Mouse (Mus musculus) retina, embryonic 14.5 days (tissue): ENCODE results near the gene Zfp423.

Experiments
- DNase-seq: peaks from one replicate; pipeline ENCODE4 v3.0.0-alpha.2; 2015; ENCODE audit warnings: low spot score

The Zfp423 gene

DNA sequence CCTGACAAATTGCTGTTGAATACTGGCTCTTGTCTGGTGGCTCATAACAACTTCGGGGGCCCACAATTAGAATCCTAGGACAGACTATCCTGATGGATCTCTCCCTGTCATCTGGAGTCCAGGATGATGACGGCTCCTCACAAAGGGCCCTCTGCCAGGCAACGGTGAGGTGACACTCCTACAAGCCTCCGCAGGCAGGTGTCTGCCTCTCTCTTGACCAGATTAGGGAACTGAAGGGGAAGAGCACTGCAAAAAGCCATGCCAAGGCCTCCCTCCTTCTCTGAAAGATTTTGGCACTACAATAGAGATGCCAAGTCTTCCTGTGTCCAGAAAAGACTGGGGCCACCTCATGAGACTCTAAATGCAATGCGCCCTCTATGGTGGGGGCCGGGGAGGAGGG is 7.1 kb downstream of the Zfp423 start:
- DNase-seq = no peak

DNA sequence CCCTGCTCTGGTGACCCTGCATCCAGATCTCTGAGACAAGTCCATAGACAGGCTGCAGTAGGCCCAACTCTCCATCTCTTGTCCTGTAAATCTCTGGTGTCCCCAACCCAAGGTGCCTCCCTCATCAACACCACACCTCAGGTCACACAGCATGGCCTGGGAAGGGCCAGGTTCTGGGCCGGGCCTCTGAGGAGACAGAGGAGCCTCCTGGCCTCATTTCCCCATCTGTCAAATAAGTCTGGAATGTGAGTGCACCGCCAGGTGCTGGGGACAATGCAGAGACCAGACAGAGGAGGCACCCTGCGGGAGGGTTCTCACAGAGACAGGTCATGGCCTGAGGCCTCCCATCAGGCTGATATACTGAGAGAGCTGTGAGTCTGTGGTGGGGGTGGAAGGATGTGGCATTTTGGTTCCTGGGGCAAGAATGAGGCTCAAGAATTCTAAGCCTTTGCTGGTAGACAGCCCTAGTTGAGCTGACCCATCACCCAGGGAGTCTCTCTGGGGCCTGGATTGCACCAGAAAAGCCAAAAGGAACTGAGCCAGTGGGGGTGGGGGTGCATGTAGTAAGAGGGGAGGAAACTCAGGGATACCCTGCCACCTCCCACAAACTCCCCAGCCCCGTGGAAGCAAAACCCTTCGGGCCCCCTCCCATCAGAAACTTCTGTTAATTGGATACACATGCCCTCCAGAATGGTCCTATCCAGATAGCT is 15.0 kb downstream of the Zfp423 start:
- peak; percentile 63 for DNase-seq

DNA sequence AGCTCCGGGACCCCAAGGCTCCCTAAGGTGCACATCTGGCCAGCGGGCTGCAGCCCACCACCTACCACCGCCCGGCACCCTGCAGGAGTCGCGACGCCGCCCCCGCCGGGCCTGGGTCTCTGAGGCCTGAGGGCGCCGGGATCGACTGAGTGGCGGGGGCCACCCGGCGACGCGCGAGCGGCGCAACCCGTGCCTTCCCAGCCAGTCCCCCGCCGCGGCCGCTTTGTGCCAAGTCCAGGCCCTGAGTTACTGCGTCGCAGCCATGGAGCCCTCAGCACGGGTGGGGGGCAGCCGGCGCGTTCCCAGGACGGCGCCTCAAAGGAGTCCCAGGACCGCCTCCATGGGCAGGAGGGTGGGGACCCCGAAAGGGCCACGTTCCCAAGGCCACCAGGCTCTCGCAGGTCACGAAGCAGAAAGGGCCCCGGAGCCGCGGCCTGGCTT is 15.7 kb downstream of the Zfp423 start:
- peak; percentile 55 for DNase-seq

DNA sequence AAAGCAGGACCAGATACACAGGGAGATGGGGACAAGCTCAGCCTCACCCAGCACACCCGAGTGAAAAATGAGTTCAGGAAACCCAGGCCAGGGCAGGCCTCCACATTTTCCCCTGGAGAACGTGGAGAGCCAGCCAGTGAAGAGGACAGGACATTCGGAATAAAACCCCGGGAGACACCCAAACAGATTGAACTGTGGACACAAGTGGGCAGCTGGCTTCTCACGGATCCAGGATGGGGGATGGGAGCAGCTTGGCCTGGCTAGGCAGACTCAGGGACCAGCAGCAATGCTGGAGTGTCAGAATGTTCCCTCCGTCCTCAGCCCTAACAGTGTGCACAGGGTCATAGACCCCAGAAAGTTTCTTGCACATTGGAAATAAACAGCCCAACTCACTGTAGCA is 18.7 kb downstream of the Zfp423 start:
- peak; percentile 55 for DNase-seq

DNA sequence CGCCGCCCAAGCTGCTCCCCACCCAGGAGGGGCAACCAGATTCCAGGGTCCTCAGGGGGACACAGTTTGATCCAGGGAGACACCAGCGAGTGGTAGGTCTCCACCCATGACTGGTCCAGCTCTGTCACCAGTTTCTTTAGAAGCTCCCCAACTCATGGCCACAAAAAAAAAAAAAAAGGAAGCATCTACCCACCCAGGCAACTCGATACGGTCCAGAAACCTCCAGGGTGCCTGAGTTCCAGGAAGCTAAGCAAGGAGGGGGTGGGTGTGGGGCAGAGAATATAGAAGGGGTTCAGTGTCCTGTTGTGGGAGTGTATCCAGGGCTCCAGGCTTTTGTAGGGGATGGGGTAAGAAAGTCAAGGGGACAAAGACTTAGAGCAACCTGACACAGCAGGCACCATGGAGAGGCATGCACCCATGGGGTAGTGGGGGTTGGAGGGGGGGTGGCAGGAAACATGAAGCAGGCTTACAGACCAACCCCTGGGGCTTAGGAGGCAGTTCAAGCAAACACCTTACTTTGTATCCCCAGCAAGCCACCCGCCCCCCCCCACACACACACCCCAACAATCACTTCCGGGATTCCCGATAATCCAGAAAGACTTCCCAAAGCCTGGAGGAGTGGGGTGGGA is 20.0 kb downstream of the Zfp423 start:
- DNase-seq = no peak

DNA sequence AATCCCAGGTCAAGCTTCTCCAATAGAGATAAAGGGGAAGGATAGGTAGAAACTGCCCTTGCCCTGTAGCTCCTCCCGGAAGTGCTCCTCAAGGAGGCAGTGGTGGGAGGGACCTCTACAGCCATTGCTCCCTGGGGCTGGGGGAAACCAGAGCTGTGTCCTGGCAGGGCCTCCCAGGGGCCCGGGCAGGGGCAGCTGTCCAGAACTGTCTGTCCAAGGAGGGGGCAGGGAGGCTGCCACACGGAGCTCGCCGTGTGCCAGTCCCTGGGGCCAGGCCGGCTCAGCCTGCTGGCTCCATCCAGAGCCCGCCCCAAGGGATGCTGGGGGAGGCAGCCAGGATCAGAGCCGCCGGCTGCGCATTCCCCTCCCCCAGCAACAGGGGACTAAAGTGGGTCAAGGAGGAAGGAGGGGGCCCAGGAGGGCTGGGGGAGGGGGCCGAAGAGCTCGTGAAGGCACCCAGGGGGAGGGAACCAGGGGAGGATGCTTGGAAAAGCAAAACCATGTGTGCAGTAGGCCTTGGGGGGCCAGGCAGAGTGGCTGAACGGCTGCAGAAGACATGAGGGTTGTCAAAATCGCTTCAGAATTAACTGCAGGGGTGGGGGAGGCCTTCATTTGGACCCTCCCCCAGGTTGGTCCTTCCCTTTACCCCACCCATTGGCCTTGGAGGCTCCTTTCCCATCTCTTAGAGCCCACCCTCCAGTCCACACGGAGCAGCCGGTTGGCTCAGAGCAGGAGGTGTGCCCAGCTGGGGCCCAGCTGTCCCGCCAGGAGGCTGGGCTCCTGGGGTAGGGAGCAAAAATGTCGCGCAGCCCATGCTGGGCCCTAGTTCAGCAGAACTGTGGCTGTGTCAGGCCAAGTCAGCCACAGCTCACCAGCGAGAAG is 20.8 kb downstream of the Zfp423 start:
- peak; percentile 89 for DNase-seq

DNA sequence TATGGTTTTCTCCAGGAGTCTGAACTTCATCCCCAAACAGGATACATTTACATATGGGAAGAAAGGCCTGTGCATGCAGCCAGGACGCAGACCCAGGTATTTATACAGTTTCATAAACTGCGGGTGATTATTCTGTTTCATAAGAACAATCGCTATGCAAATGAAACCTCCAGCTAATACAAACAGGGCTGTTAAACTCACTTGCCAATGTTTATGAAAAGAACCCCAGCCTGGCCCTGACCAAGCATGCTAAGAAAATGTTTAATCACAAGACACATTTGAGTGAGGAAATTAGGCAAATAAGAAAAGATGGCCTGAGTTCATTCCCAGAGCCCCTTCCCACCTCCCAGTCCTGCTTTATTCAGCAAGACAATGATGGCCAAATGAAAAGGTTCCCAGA is 22.2 kb downstream of the Zfp423 start:
- DNase-seq = no peak

DNA sequence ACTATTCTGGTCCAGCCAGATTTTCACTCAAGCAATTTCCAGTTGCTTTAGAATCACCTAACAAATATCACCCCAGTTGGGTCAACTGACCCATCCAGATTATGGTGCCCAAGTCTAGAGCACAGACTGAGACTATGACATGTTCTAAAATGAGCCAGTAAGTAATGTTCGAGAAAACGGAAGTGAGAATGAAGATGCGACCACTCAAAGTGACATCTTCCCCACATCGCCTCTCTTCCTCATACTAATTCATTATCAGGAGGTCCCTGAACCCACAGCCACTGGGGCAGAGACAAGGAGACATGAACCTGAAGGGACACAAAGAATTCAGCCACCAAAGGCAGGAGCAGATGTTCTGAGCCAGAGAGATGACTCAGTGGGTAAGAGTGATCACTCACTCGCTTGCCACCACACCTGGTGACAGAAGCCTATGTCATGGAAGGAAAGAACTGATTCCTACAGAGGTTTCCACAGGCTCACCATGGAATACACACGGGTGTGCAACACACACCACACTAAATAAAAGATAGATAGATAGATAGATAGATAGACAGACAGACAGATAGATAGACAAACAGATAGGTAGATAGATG is 24.2 kb downstream of the Zfp423 start:
- no peak for DNase-seq

DNA sequence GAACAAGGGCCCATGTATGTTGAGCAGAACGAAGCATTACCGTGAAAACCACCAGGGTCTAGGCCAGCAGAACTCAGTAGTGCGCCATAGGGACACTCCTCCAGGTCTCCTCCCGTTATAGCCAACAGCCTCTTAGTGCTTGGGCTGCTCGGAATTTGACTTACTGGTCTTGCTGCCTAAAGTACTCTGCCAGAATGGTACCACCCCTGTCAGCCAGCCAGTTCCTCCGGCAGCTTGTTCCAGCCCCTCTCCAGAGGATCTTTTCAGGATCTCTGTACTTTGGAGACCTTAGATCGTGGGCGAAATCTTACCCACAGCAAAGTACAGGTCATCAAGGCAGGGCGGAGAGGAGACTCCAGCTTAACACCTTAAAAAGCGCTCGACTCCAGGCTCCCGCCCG is 25.2 kb downstream of the Zfp423 start:
- no peak for DNase-seq

DNA sequence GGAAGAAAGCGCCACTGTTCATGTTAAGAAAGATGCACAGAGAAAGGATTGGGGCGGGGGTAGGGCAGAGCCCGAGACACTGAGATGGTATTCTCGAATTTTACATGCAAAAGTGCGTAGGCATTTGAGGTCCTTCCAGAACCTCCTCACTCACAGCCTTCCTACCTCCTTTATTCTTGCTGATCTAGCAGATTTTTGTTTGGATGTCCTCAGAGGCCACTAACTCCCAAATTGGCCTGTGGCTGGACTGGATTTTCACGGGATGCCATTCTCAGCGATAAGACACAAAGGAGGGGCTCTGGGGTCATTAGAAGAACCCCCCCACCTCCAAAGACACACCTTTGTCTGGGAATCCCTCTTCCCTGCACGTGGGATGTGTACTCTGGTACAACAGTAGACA is 25.6 kb downstream of the Zfp423 start:
- no peak for DNase-seq

DNA sequence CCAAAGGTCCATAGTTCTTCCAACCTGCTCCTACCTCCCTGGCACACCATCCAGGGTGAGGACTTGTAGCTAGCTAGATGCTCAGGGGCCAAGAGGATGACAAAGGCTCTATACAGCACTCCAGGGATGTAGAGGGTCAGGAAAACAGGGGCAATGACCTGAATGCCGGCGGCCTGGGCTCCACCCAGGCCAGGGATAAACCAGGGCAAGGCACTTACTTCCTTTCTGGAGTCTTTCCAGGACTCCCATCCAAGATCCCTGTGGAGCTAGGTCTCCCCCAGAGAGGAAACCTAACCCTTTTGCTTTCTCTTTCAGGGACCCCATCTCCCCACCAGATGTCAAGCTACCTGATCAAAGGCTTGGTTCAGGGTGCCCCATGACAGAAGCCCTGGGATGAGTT is 30.5 kb downstream of the Zfp423 start:
- DNase-seq = no peak

DNA sequence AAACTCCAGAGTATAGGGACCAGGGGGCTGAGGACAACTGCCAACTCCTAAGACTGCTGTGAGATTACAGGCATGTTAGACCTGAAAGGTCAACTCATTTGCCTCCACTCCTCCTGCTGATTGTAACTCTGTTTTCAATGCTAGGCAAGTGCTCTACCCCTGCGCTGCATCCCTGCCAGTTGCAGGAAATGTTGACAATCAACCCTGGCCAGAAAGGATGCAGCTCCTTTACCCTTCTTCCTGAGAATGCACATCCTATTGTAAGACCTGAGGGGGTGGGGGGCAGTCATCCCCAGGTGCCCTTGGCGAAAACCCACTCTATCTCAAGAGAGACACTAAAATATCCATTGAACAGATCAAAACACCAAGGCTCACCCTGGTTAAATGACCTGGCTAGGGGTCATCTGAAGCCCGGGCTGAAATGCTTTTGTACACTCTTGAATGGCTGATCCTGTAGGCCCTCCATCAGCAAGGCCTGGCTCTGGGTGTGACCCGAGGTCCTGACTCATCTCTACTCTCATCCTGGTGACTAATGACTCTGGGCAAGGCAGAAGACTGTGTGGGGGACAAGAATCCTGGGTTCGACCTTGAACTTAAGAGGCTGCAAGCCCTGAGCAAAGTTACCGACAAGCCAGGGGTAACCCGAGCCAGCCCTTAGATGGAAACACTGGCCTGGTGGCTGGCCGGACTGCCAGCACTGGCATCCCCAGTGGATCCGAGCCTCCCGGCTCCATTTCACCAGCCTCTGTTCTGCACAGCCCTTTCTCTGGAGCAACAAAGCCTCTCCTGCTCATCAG is 32.2 kb downstream of the Zfp423 start:
- DNase-seq = no peak

DNA sequence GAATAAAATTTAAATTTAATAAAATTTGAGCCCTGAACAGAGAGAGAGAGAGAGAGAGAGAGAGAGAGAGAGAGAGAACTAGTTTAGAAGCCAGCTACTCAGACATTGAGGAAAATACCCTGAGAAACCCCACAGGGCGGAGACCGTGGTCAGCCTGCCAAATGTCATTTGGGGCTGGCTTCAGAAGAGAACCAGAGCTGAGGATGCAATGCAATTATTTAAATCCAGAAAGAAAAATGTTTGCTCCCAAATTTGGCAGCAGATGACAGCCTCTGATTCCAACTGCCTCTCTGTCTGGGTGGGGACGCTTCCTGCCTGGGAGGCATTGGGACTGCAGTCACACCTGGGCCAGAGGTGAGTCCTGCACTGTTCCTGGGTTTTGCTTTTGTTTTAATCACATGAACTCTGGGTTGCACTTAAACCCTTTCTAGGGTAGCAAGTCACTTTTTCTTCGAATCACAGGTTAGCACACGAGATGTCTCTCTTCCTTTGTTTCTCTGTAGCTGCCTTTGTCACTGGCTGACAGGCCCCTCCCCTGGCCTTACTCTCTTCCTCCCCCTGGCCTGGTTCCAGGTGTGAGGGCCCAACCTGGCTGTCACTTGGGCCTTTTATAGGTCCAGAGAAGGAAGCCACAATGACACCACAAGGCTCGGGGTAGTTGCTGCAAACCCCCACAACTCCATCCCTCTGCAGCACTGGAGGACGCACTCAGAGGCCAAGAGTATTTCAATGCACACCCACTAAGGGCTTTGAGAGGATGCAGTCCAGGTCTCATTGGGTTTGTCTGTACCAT is 33.1 kb downstream of the Zfp423 start:
- no peak for DNase-seq

DNA sequence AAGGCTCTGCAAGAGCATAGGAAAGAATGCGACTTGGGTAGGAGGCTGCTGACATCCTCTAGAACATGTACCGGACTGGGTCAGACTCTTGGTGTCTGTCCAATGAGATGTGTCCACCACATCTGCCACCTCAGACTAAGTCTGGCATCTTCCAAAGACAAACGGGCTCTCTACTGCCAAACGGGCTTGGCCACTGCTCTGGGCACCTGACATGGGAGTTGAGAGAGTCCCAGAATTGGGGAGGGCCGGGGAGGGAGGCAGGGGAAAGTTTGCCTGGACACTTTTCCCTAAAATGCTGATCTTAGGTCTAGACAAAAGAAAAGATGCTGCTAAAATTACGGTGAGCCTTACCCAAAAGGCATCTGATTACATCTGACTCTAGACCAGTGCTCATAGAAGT is 36.5 kb downstream of the Zfp423 start:
- no peak for DNase-seq

DNA sequence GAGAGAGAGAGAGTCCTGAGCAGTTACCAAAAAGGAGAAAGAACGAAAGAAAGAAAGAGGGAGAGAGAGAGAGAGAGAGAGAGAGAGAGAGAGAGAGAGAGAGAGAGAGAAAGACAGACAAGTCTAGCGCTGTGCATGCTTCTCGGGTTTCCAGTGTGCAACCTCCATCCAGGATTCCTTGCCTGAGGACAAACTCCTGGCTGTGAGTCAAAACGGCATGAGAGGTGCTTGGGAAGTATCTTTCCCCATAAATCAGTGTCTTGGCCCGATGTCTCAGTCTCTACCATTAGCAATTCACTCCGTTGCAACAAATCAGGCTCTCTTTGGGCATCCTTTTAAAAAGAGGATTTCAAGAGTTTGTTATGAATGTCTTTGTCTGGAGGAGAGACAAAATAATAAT is 36.9 kb downstream of the Zfp423 start:
- DNase-seq = no peak

DNA sequence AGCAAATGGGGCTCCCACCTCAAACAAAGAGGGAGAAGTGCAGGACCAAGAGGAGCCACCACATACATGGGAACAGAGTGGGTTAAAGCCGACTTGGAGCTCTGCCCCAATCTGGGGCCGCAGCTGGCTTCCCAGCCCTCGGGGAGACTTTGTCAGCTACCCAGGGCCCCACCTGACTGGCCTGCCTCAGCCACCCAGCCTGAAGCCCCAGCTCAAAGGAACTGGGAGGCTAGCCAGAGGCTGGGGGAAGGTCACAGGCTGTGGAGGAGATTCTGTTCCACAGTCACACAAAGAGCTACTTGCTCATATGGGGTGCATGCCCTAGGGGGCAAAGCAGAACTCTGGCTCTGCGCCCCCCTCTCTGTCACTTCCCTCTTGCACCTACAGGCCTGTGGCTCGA is 41.4 kb downstream of the Zfp423 start:
- no peak for DNase-seq

DNA sequence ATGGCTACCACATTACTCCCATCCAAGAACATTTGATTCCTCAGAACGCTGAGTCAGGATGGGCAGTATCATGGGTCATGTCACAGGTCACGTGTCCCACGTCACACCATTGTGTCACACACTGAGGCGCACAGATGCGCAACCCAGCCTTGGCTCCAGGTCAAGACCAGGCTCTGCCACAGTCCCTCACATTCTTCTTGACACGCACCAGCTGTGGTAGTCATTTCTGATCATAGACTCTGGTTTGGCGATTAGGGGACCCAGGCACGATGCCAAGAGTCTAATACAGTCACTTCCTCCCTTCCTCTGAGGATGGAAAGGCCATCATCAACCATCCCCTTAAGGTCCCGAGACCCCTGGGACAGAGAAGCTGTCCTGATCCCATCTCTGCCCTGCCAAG is 43.6 kb downstream of the Zfp423 start:
- DNase-seq = no peak

DNA sequence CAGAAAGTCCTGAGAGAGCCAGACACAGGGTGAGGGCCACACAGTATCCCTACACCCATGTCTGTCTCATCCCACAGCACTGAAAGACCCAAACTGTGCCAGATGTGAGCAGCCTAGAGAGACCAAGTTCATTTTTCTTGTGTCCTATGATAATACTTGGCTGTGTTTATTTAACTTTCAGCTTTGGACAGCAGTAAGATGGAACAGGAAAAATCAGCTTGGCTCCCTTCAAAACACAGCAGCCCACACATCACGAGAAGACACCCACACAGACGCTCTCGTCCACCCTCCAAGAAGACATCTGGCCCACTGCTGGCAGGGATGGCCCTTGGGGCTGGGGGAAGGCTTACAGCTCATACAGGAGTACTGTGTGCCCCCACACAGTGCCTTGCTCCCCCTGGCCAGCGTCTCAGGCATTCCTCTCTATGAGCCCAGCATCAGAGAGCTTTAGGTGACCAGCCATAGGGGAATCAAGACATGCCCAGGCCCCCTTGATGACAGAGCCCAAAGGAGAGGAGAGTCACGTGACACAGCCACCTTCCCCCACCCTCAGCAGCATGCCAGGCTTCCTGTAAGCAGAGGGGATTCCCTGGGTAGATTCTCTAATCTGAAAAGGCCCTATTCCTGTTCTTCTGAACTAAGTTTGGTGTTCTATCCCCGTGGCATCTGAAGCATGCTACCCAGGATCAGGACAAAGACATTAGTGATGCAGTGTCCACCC is 45.0 kb downstream of the Zfp423 start:
- DNase-seq = no peak

DNA sequence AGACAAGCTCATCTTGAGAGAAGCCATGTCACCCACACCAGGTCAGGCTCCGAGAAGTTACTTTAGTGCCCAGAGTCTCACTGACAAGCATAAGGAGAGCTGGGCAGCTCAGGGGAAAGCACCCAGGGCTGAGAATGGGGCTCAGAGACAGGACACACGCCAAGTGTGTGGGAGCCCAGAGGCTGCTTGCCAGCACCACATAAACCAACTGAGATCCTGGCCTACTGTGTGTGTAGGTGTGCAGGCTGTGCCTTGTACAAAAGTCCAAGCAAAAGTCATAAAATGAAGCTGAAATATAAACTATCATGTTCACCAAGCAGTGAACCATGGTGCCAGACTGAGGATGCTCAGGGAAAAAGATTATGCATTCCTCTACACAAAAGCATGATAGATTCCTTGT is 50.5 kb downstream of the Zfp423 start:
- no peak for DNase-seq

DNA sequence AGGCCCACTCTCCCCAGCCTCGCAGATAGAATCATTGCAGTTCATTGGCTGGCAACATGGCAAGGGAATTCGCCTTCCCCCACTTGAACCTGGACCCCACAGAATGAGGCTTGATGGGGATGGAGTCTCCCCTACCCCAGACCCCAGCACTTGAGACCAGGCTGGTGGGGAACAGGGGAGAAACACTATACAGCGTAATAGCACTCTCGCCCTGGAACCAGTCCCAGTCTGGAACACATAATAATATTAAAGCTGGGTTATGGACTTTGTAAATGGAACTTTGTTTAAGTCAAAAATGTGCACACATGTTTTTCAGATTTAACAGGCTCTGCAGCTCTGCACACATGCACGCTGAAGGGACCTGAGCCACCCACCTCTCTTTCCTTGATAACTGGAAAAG is 54.0 kb downstream of the Zfp423 start:
- DNase-seq = no peak
